Mouse (Mus musculus) induced T-regulatory cell, adult 2 months (primary cell): ENCODE data around the gene Pts.
A peak's percentile ranks its signal among the peaks of the same experiment; 100 is the strongest.

Experiments used
- DNase-seq: peaks from one replicate; pipeline ENCODE4 v3.0.0-alpha.2; 2012; ENCODE audit warnings: low read depth

Pts gene

DNA sequence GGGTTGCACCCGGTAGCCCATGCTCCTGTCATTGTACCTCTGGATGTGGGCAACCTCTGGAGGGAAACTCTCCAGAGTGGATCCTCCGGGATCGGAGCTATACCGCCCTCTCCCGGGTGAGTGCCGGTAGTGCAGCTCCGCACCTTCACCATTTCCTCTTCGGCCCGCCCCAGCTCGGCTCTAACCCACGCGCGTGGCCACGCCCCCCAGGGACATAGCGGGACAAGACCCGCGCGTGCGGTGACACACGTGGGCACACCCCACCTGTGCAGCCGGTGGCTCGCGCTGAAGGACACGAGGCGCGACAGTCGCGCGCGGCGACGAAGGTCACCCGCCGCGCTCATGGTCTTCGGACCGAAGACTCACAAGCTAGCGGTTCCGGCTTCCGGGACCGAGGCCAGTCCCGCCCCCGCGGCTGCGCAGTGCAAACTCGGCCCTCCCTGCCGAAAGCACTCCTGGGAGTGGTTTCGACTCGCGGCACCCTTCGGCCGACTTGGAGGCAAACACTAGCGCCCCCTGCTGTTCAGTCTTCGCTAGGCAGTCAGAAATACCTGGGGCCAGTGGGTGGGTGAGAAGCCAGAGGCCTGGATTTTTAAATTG, at the start of gene Pts:
Gene Pts, minus strand, starts transcription at position 432 of the 600 bp plus-strand sequence.
- DNase-seq: peak; percentile 99

GRCm38 (mm10) chr9:50569599-50570525, 41.3 kb upstream of the Pts start:
- DNase-seq: no peak

GRCm38 (mm10) chr9:50567881-50568280, 39.4 kb upstream of the Pts start:
- DNase-seq: no peak

DNA sequence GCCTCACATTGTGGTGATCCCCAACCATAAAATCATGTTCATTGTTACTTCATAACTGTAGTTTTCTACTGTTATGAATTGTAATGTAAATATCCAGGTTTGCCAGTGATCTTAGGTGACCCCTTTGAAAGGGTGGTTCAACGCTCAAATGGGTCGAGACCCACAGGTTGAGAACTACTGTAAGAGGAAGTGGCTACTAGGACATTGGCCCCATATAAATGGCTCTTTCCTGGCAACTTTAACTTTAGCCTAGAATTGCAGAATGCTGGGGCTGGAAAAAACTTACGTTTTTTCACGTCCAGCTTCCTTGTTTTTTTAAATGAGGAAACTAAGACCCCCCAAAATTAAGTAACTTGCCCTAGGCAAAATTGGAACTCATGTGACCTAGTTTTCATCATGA, 38.8 kb upstream of the Pts start:
- no peak for DNase-seq

DNA sequence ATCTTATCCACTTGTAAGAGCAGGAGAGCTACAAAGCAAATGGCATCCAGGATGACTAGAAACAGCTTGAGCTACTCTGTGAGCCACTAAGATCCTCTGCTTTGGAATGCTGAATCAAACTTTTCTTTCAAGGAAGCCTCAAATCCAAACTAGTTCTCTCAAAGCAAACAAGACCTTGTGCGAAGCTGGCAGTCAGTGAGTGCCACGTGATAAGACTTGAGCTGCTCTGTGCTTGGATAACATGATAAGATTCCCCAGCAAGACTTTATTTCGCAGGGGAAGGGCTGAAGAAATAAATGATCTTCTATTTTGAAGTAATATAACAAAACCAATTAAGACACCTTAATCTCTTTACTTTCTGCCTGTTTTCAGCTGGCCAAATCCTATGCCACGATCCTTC, 37.4 kb upstream of the Pts start:
- no peak for DNase-seq

DNA sequence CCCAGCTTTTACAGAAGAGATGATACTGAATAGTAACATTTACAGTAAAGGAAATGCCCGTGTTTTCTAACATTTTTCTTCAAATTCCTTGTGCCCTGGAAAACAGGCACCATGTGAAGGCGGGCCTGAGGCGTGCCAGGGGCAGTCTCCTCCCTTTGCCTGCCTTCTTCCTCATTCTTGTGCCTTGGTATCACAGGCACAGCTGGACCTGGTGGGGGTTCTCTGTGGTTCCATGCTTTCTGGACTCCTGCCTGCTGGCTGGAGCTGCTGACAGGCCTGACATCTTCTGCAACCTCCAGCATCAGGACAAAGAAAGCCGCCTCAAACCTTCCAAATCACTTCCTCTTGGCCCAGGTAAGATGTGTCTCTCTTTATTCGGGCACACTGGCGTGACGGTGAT, 36.6 kb upstream of the Pts start:
- DNase-seq: no peak

GRCm38 (mm10) chr9:50561918-50562360, 33.4 kb upstream of the Pts start:
- DNase-seq: no peak

- no peak for DNase-seq
These were observed 32.8 kb upstream of the Pts start, which contains the start of gene Tex12 for GRCm38 (mm10) chr9:50561145-50561917. Tex12 (minus strand) TSS chr9:50561325.

DNA sequence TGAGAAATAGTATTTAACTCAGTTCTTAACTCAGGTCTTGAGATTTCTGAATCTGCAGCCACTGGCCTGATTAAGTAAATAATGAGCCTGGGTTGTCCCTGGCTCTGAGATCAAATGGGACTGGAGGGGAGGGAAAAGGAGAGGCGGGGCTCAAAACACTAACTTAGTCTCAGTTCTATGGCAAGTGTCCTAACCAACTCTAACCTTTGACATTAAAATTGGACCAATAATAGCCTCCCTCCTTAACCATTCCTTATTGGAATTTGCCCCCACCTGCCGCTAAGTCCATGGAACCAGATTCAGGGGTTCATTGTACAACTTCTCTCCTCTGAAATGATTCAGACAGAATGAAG, 26.5 kb upstream of the Pts start, which contains the start of gene Bco2:
Gene Bco2, minus strand, starts transcription at position 88 of the 353 bp plus-strand sequence.
- no peak for DNase-seq

- peak; percentile 74 for DNase-seq
These were observed 25.9 kb upstream of the Pts start, which contains the start of gene Il18 for GRCm38 (mm10) chr9:50554241-50555093. Il18 (plus strand) TSS chr9:50554827.

GRCm38 (mm10) chr9:50553547-50553946, 25.0 kb upstream of the Pts start:
- DNase-seq: peak; percentile 29

DNA sequence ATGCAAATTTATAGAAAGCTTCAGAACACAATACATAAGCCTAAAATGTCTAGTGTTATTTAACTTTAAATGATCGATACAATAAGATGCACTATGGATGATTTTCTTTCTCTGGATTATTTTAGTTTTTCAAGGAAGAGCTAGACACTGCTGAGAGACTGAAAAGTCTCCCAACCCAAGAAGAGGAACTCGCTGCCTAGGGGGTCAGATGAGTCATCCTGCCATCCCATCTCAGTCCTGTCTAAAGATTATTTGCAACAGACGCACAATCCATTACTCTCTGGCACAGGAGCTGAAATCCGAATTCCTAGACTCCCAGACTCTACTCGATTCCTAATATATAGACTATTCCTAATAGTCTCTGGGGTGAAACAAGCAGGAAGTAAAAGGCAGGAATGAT, 23.7 kb upstream of the Pts start:
- DNase-seq: no peak

GRCm38 (mm10) chr9:50548936-50549335, 20.4 kb upstream of the Pts start:
- DNase-seq: no peak

- peak; percentile 77 for DNase-seq
These were observed 19.4 kb upstream of the Pts start for GRCm38 (mm10) chr9:50547859-50548478.

- DNase-seq: no peak
These were observed 13.9 kb upstream of the Pts start for GRCm38 (mm10) chr9:50542401-50542800.

DNA sequence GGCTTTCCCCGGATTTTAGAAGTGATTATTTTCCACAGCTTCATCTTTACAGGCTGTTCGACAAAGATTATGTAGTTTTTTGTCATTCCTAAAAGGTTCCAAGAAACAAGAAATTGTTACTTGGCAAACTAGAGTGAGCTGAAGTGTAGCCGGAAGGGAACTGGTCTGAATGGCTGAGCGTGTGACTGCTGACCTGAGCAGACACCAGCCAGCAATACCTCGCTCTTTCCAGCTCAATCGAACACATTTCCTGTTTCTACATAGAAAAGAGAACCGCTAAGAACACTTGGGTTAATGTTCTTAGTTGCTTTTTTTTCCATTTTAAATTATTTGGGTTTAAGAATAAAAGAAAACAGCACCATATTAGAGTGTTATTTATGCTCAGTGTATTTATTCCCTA, 11.6 kb upstream of the Pts start:
- DNase-seq: no peak

- peak; percentile 72 for DNase-seq
These were observed 8.8 kb upstream of the Pts start for GRCm38 (mm10) chr9:50537295-50537694.

GRCm38 (mm10) chr9:50536603-50537135, 8.1 kb upstream of the Pts start:
- DNase-seq: peak; percentile 59

DNA sequence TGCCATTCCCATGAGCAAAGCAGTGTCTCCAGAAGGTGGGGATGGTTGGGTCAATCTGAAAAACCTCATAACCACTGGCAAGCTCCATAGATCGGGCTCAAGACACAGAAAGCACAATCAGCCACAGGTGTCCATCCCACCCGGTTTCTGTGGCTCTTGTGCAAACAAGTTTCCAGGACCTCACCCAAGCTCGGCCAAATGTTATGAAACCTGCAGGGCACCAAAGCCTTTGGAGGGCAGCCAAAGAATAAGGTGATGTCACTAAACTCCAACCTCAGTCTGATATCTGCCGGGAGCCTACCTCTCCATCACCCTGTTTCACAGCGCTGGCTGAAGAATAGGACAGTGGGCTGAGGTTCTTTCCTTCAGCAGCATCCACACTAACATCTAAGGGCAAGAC, 7.4 kb upstream of the Pts start:
- DNase-seq: no peak

DNA sequence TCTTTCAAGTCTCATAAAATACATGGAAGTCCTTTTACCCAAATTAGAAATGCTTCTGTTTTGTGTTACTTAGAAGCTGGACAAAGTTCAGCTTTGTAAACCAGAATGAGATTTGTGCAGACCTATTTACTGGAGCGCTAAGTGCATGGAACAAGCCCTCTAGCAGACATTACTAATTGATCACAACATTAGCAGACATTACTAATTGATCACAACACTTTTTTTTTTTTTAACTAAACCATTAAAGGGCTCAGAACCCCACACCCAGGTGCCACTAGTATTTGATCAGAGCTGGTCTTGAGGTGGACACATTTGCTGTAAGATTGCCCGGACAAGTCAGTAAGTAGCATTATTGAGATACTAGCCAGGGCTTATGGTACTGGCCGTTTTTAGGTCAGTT, 5.3 kb upstream of the Pts start:
- DNase-seq: no peak

DNA sequence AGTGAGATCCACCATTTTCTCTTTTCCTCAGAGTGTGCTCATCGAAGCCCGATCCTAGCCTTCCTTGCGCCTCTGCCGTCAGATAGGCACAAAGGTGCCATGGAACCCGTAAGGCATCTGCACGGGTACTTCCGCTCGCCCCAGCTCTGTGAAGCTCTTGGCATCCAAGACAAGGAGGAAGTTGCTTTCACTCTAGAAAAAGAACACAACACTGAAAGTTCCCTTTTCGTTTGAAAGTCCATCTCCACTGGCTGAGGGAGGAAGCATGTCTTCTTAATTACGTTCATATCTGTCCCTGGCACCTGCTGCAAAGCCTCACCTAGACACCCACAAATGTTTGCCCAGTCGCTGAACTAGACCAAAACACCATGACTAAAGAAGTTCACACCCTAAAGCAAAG, 4.8 kb upstream of the Pts start:
- DNase-seq: peak; percentile 77
